Mouse (Mus musculus): ENCODE measurements around the gene Sox10. TPM values are rescaled to one million over a fixed set of nuclear protein-coding genes. Genes with fewer than 3 reads are reported as not detected.
A peak's percentile ranks its signal among the peaks of the same experiment; 100 is the strongest.

The Sox10 gene
- polyA plus RNA-seq, 2 experiments: 0.12 to 0.14 TPM

DNA sequence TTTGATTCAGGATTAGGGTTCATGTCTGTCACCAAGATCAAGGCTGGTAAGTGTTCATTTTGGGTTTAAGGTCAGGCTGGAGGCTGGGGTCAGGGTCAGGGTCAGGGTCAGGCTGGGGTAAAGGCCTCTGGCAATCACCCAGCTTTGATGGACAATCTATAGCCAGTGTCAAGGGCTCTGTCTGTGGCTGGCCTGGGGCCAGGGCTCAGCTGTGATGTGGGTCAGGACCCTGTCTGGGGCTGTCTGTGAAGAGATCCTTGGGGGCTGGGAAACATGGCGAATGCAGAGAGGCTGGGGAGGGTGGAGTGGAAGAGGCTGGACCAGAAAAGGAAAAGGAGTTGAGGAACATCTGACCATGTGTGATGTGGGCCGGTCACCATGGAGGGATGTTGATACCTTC, 29.9 kb upstream of the Sox10 start:
- WGBS (ENCODE audit: insufficient replicate concordance): 66% methylated on average over 2 of the region's 2 CpGs
- Histone ChIP-seq H3K4me3 (ENCODE audit: insufficient read depth in 1 of 2, low read depth in 2 of 2, low read length in 2 of 2) (no peak overlapping the region), H3K4me1 (replicated peaks; ENCODE audit: control insufficient read depth in 2 of 2, insufficient read depth in 2 of 2, low read length in 1 of 2) (no peaks in the 10 kb centered on the region), H3K27ac (no peak overlapping the region), H3K4me2 (ENCODE audit: low read depth) (no peak overlapping the region), H3K36me3 (replicated peaks; ENCODE audit: control insufficient read depth, insufficient read depth, low read depth) (no peaks in the 10 kb centered on the region), H3K9ac (replicated peaks) (no peak overlapping the region), H3K27me3 (ENCODE audit: control insufficient read depth, insufficient read depth, low read length) (no peaks in the 10 kb centered on the region), H3K9me3 (ENCODE audit: control insufficient read depth, low read length) (no peaks in the 10 kb centered on the region)
- DNase-seq (ENCODE audit: low read depth in 3 of 3, low spot score in 3 of 3): no peak
- ATAC-seq (ENCODE audit: insufficient read depth): peak; percentile 39; the same call in 1 of the 2 replicates
- TF ChIP-seq CTCF (IDR thresholded peaks at IDR 0.05; ENCODE audit: low read depth): no peak
- TF ChIP-seq EP300 (IDR thresholded peaks at IDR 0.05; ENCODE audit: low read depth): no peak

DNA sequence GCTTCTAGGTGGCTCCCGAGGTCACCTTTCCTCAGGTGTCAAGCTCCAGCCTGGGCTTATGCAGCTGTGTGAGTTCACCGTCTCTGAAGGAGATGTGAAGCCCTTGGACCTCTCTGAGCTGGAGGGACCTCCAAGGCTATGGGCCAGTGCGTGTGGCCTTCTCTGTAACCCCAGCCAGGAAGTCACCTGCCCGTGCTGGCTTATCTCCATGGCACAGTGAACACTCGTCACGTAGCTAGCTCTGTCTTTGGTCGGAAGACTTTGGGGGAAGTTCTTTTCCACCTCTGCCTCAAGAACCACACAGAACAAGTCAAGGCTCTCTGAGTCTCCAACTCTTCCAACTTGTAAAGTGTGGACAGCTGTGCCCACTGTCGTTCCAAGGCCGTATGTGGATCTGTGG, 29.0 kb upstream of the Sox10 start:
- no peak overlapping the region for H3K4me2 ChIP-seq (ENCODE audit: low read depth)
- ATAC-seq (ENCODE audit: insufficient read depth): no peak
- H3K9me3 ChIP-seq (ENCODE audit: control insufficient read depth, low read length): no peaks in the 10 kb centered on the region
- no peak for DNase-seq (ENCODE audit: low read depth in 3 of 3, low spot score in 3 of 3)
- TF ChIP-seq EP300 (IDR thresholded peaks at IDR 0.05; ENCODE audit: low read depth): no peak
- TF ChIP-seq CTCF (IDR thresholded peaks at IDR 0.05; ENCODE audit: low read depth): no peak
- no peaks in the 10 kb centered on the region for H3K36me3 ChIP-seq (replicated peaks; ENCODE audit: control insufficient read depth, insufficient read depth, low read depth)
- H3K4me3 ChIP-seq (ENCODE audit: insufficient read depth in 1 of 2, low read depth in 2 of 2, low read length in 2 of 2): no peak overlapping the region
- no peak overlapping the region for H3K9ac ChIP-seq (replicated peaks)
- no peaks in the 10 kb centered on the region for H3K27me3 ChIP-seq (ENCODE audit: control insufficient read depth, insufficient read depth, low read length)
- H3K27ac ChIP-seq: no peak overlapping the region
- H3K4me1 ChIP-seq (replicated peaks; ENCODE audit: control insufficient read depth in 2 of 2, insufficient read depth in 2 of 2, low read length in 1 of 2): no peaks in the 10 kb centered on the region
- 27% methylated on average over 9 of the region's 9 CpGs for WGBS (ENCODE audit: insufficient replicate concordance)

- DNase-seq (ENCODE audit: low read depth in 3 of 3, low spot score in 3 of 3): no peak
- Histone ChIP-seq H3K27me3 (ENCODE audit: control insufficient read depth, insufficient read depth, low read length) (no peaks in the 10 kb centered on the region), H3K9ac (replicated peaks) (no peak overlapping the region), H3K27ac (no peak overlapping the region), H3K4me3 (ENCODE audit: insufficient read depth in 1 of 2, low read depth in 2 of 2, low read length in 2 of 2) (no peak overlapping the region), H3K4me1 (replicated peaks; ENCODE audit: control insufficient read depth in 2 of 2, insufficient read depth in 2 of 2, low read length in 1 of 2) (no peaks in the 10 kb centered on the region), H3K9me3 (ENCODE audit: control insufficient read depth, low read length) (no peaks in the 10 kb centered on the region), H3K36me3 (replicated peaks; ENCODE audit: control insufficient read depth, insufficient read depth, low read depth) (no peaks in the 10 kb centered on the region), H3K4me2 (ENCODE audit: low read depth) (no peak overlapping the region)
- no peak for ATAC-seq (ENCODE audit: insufficient read depth)
- no peak for TF ChIP-seq CTCF (IDR thresholded peaks at IDR 0.05; ENCODE audit: low read depth)
- no peak for TF ChIP-seq EP300 (IDR thresholded peaks at IDR 0.05; ENCODE audit: low read depth)
- 47% methylated on average over 27 of the region's 27 CpGs for WGBS (ENCODE audit: insufficient replicate concordance)
Measured at GRCm38 (mm10) chr15:79192885-79193845, 28.1 kb upstream of the Sox10 start.

GRCm38 (mm10) chr15:79192450-79192849, 27.4 kb upstream of the Sox10 start:
- Histone ChIP-seq H3K27ac (no peak overlapping the region), H3K9ac (replicated peaks) (no peak overlapping the region), H3K4me2 (ENCODE audit: low read depth) (no peak overlapping the region), H3K4me3 (ENCODE audit: insufficient read depth in 1 of 2, low read depth in 2 of 2, low read length in 2 of 2) (no peak overlapping the region), H3K27me3 (ENCODE audit: control insufficient read depth, insufficient read depth, low read length) (no peaks in the 10 kb centered on the region), H3K9me3 (ENCODE audit: control insufficient read depth, low read length) (no peaks in the 10 kb centered on the region), H3K4me1 (replicated peaks; ENCODE audit: control insufficient read depth in 2 of 2, insufficient read depth in 2 of 2, low read length in 1 of 2) (no peaks in the 10 kb centered on the region; a peak in 1 of 4 replicates), H3K36me3 (replicated peaks; ENCODE audit: control insufficient read depth, insufficient read depth, low read depth) (no peaks in the 10 kb centered on the region)
- ATAC-seq (ENCODE audit: insufficient read depth): no peak
- no peak for DNase-seq (ENCODE audit: low read depth in 3 of 3, low spot score in 3 of 3)
- TF ChIP-seq EP300 (IDR thresholded peaks at IDR 0.05; ENCODE audit: low read depth): no peak
- TF ChIP-seq CTCF (IDR thresholded peaks at IDR 0.05; ENCODE audit: low read depth): no peak
- WGBS (ENCODE audit: insufficient replicate concordance): 73% methylated on average over 6 of the region's 6 CpGs

- ATAC-seq (ENCODE audit: insufficient read depth) (no peak), DNase-seq (ENCODE audit: low read depth in 3 of 3, low spot score in 3 of 3) (no peak)
- no peak overlapping the region for H3K4me2 ChIP-seq (ENCODE audit: low read depth)
- H3K9me3 ChIP-seq (ENCODE audit: control insufficient read depth, low read length): no peaks in the 10 kb centered on the region
- TF ChIP-seq EP300 (IDR thresholded peaks at IDR 0.05; ENCODE audit: low read depth): no peak
- TF ChIP-seq CTCF (IDR thresholded peaks at IDR 0.05; ENCODE audit: low read depth): no peak
- no peak overlapping the region for H3K9ac ChIP-seq (replicated peaks)
- H3K27me3 ChIP-seq (ENCODE audit: control insufficient read depth, insufficient read depth, low read length): no peaks in the 10 kb centered on the region
- no peaks in the 10 kb centered on the region; a peak in 1 of 4 replicates for H3K4me1 ChIP-seq (replicated peaks; ENCODE audit: control insufficient read depth in 2 of 2, insufficient read depth in 2 of 2, low read length in 1 of 2)
- 88% methylated on average over 2 of the region's 2 CpGs for WGBS (ENCODE audit: insufficient replicate concordance)
- H3K27ac ChIP-seq: no peak overlapping the region
- H3K4me3 ChIP-seq (ENCODE audit: insufficient read depth in 1 of 2, low read depth in 2 of 2, low read length in 2 of 2): no peak overlapping the region
- no peaks in the 10 kb centered on the region for H3K36me3 ChIP-seq (replicated peaks; ENCODE audit: control insufficient read depth, insufficient read depth, low read depth)
Measured at GRCm38 (mm10) chr15:79191426-79191825, 26.4 kb upstream of the Sox10 start.
